Mouse (Mus musculus): ENCODE data around the gene Smc6.
A peak's percentile ranks its signal among the peaks of the same experiment; 100 is the strongest.

Gene Smc6

GRCm38 (mm10) chr12:11281584-11281983, 15.9 kb downstream of the Smc6 start:
- no peak for DNase-seq (ENCODE audit: extremely low read depth, low read depth)

DNA sequence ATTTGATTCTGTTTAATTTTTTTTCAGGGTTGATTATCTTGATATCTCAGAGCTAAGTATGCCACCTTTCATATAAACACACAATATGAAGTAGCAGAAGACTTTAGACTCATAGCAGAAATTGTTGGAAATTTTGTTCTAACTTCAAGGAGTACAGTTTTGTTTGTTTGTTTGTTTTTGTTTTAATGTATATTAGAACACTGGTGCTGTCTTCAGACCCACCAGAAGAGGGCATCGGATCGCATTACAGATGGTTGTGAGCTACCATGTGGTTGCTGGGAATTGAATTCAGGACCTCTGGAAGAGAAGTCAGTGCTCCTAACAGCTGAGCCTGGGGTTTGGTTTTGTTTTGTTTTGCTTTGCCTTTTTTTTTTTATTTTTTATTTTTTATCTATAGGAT, 20.7 kb downstream of the Smc6 start:
- DNase-seq (ENCODE audit: extremely low read depth, low read depth) = no peak

- DNase-seq (ENCODE audit: extremely low read depth, low read depth) = no peak
Observed at GRCm38 (mm10) chr12:11300858-11301257, 35.2 kb downstream of the Smc6 start.

DNA sequence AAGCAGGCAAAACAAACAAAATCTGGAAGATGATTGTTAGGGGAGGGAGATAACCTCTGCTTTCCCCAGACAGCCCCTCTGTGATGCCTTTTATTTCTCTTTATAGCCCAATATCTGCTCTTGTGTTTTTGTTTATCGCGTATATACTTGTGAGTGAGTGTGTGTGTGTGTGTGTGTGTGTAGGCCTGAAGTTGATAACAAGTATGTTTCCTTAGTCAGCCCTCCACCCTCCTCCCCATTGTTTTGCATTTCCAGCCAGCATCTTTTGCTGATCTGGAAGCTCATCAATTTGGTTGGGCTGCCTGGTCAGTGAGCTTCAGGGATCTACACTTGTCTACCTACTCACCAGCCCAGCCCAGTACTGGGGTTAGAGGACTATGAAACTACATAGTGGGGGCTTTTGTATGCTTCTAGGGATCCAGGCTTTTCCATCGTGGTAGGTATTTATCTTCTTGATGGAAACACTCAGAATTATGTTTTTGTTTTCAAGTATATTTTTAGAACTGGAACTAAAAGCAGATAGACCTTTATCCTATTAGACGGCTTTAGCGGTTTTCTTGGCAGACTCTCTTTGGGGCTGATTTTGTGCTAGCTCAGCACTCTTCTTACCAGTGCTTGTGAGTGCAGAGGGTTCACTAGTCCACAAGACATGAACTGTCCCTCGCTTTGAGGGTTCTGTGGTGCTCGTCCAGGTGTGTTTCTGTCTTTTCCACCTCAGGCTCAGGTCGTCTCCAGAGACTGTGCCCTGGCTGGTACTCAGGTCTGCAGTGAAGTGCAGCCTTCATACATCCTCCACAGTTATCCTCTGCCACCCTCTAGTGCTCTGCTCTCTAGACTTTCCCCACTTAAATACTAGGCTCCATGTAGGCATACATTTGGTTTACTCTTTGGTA, 41.3 kb downstream of the Smc6 start:
- no peak for DNase-seq (ENCODE audit: extremely low read depth, low read depth)

- no peak for DNase-seq (ENCODE audit: extremely low read depth, low read depth)
Observed at GRCm38 (mm10) chr12:11311106-11311505, 45.4 kb downstream of the Smc6 start.

DNA sequence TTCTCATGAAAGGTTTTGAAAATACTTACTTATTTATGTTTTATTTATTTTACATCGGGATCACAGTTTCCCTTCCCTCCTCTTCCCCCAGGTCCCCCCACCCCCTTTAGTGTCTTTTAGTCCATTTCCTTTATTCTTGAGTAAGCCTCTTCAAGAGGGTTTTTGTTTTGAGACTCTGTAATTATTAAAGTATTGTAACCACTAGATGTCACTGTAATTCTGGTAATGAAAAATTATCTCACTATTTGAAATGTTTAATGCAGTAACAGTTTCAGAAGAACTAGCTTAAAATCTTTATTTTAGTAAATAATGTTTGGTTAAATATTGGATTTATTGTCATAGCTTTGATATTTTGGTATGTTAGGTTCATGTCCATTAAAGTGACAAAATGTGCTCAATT, 48.2 kb downstream of the Smc6 start:
- no peak for DNase-seq (ENCODE audit: extremely low read depth, low read depth)

DNA sequence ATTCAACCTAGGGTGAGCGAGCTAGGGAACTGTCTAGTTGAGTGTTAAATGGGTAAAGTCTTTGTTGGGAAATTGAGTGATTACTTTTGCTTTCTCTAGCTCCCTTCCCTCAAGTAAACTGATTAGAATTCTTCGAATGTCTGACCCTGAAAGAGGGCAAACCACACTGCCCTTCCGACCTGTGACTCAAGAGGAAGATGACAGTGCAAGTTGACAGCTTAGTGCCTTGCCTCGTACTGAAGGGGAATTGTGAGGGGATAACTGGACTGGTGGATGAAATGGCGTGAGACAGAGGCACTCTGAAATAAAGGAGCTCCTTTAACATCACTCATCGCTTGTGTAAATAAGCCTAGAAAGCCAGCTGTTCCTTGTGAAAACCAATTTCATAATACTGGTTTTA, 52.0 kb downstream of the Smc6 start:
- DNase-seq (ENCODE audit: extremely low read depth, low read depth) = no peak

DNA sequence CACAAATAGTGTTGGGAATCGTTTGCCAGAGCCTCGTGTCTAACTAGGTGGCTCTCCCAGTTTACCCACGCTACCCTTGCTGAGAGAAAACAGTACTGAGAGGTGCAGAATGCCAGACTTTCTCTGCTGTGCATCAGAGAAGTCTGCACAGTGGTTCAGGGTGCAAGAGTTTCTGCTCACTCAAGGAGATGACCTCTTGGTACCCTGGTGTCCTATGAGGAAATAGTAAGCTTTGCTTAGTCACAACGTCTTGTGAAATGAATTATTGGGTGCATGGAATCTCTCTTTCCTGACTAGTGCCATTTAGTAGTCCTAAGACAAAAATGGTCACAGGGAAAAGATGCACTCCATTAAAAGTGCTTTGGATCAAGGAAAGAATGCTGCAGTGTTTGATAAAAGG, 58.8 kb downstream of the Smc6 start:
- no peak for DNase-seq (ENCODE audit: extremely low read depth, low read depth)

DNA sequence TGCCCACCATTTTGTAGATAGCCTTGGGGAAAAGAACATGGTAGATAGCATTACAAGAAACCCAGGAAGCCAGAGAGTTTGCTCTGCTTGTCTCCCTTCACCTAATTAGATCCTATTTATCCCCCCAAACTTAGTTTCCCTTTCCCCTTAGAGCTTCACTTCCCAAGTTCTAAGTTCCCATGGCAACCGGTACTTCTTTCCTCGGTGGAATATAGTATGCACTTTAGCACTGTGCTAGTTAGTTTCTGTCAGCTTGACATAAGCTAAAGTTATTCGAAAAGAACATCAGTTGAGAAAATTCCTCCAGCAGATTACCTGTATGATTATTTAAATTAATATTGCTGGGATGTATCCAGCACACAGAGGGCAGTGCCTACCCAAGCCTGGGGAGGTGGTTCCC, 60.8 kb downstream of the Smc6 start:
- DNase-seq (ENCODE audit: extremely low read depth, low read depth) = no peak

GRCm38 (mm10) chr12:11336845-11337244, 71.2 kb downstream of the Smc6 start:
- DNase-seq (ENCODE audit: extremely low read depth, low read depth) = peak; percentile 11

DNA sequence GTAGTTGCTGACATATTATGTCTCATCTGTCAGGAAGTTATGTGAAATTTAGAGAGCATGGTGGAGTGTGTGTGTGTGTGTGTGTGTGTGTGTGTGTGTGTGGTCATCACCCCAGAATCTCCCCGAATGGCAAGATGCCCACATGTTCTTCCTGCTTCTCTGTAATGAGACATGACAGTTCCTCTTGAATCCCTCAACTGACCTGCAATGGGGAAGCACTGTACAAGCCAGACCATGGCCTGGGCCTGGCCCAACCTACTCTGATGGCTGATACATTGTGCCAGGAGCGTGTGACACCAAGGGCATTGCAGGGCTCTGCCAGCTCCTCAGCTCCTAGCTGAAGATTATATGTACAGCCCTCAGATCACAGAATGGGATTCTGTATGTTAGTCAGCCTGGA, 72.6 kb downstream of the Smc6 start:
- DNase-seq (ENCODE audit: extremely low read depth, low read depth) = no peak

DNA sequence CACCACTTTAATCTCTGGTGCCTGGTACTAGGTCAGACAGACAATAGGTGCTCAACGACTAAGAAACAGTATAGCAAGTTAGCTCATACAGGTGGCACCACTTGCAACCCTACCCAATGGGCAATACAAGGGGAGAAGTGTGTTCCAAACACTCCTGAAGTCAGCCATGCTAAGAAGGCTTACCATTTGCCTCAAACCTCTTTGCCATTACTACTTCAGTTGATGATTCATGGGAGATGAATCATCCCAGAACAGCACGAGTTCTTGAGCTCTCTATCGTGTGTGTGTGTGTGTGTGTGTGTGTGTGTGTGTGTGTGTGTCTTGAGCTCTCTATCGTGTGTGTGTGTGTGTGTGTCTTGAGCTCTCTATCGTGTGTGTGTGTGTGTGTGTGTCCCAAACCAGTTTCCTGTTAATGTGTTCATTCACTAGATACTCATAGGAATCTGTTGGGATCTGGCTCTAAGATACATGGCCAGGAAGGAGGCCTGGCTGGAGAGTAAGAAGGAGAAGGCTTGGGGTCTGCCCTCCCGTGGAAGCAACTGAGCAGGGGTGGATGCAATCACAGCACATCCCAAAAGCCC, 76.4 kb downstream of the Smc6 start:
- no peak for DNase-seq (ENCODE audit: extremely low read depth, low read depth)

- DNase-seq (ENCODE audit: extremely low read depth, low read depth) = no peak
Observed at GRCm38 (mm10) chr12:11345963-11346362, 80.3 kb downstream of the Smc6 start.

DNA sequence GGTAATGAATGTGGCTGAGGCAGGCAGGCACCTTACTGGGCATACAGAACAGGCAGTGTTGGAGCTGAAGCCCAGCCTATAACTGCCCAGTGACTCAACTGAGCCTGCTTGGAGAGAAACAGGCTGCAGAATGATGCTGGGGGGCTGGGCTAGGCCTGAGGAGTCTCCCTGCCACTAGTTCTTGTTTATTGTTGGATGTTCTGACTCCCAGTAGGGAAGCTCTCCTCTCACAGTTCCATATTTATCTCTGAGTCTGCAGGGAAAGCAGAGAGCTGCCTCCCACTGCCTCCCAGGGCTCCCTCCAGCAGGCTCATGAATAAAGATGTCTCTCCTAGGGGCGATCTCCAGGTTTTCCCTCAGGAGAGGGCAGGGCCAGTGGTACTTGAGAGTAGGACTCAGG, 82.7 kb downstream of the Smc6 start:
- DNase-seq (ENCODE audit: extremely low read depth, low read depth) = no peak

- DNase-seq (ENCODE audit: extremely low read depth, low read depth) = no peak
Observed at GRCm38 (mm10) chr12:11349870-11350269, 84.2 kb downstream of the Smc6 start.

DNA sequence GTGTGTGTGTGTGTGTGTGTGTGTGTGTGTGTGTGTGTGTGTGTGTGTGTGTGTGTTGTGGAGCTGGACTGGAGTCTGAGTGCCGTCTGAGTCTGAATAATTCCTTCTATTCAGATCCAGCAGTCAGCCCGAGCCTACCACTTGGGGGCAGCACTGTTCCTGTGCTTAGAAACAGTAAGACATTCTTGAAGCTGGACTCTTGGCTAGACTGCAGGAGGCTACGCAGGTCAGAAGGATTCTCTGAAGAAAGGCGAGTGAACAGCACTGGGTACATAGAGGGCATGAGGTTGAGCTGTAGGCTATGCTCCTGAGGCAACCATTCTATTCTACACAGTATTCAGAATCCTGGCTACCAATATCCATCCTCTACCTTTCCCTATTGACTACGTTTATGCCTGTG, 85.2 kb downstream of the Smc6 start:
- DNase-seq (ENCODE audit: extremely low read depth, low read depth) = peak; percentile 6

- no peak for DNase-seq (ENCODE audit: extremely low read depth, low read depth)
Observed at GRCm38 (mm10) chr12:11362435-11362834, 96.7 kb downstream of the Smc6 start.

GRCm38 (mm10) chr12:11364870-11365269, 99.2 kb downstream of the Smc6 start:
- DNase-seq (ENCODE audit: extremely low read depth, low read depth) = no peak

DNA sequence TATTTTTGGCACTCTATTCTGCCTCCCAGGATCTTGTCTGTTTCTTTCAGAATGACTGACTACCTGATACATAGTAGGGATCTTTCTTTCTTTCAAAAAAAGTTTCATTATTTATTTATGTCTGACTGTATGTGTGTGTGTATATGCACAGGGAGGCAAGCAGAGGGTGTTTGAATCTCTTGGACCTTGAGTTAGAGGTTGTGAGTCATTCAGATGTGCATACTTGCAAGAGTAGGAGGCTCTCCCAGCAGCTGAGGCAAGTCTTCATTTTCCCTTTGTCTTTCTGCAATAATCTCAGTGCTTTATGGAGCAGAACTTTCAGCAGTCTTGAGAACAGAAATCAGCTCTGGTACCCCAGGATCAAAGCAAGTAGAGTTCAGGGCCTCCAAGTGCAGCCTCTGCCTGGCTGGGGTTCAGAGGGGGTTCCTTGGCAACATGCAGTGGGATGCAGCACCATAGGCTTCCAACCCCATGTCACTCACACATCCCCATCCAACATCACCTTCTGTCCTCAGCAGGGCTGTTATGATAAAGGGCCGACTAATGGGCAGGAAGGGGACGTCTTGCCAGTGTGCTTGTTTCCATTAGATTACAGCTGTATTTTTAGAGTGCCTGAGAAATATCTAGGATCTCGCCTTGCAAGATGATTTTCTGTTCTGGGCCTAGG, 101.5 kb downstream of the Smc6 start:
- DNase-seq (ENCODE audit: extremely low read depth, low read depth) = no peak
